Mouse (Mus musculus): Measurements from ENCODE around the gene Hist1h3e.

DNA sequence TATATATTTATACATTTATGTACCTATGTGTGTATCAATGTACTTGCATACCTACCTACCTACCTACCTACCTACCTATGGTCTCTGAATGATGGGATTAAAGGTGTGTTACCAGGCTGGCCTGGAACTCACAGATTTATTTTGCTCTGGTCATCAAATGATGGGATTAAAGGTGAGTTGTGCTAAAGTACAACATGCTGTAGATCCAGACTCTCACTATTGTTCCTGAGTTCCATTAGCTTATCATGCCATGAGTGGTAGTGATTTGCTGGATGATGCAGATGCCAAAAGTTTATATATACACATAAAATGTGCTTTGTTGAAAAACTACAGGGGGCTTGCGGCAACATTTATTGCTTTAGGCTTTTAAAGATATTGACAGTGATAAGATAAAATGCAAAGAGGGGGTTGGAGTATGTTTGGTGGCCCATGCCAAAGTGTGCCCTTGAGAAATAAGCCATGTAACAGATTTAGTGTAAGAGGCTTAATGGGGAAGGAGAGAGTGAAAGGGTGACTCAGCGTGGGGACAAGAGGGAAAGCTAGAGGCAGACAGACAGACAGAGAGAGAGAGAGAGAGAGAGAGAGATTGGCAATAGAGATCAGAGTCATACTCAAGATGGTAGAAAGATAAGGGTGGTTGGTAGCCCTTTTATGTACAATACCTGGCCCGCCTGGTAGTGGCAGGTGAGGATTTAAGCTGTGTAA, 25.0 kb downstream of the Hist1h3e start:
- TF ChIP-seq CTCF (IDR thresholded peaks at IDR 0.05) (no peak), EP300 (IDR thresholded peaks at IDR 0.05) (no peak)

Data from lung, postnatal 0 days (tissue).